Mouse (Mus musculus) adrenal gland, adult (tissue): ENCODE results near the gene Olfr490.

ENCODE experiments used
- DNase-seq, 2 experiments: peaks; one replicate each; pipeline ENCODE4 v3.0.0; 2022 to 2023; ENCODE audit warnings: low spot score in 1 of 2; ENCODE audit not compliant: inconsistent age in 2 of 2

Gene Olfr490

DNA sequence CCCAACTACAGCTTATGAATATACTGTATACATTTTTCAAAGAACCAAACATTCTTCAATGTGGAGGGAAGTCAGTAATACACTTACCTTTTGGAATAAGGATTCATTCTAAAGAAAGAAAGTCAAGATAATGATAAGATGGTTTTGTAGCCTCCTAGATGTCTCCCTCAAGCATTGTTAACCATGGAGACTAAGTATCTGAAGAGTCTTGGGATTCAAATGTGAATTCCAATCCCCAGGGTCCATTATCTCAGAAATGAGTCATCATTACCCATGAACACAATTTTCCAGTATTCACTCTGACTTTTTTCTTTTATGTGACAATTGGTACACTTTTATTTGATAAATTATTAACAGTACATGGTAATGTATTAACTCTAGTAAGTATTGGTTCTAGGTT, at the start of gene Olfr490:
TSS of gene Olfr490 (minus strand) at position 101 of the 400 bp plus-strand sequence.
- DNase-seq: no peak

GRCm38 (mm10) chr7:108323574-108323973, 34.8 kb upstream of the Olfr490 start, which contains the start of gene Olfr492:
Olfr492 (minus strand) TSS chr7:108323674.
- DNase-seq: no peak

- no peak for DNase-seq
Measured at GRCm38 (mm10) chr7:108313151-108313550, 24.4 kb upstream of the Olfr490 start, which contains the start of gene Olfr491. Olfr491 (plus strand) TSS chr7:108313451.

- no peak for DNase-seq
Measured at GRCm38 (mm10) chr7:108258247-108258646, 30.5 kb downstream of the Olfr490 start, which contains the start of gene Olfr488. Olfr488 (minus strand) TSS chr7:108258347.
